Mouse (Mus musculus) embryo, embryonic 9.5 days (tissue): Measurements from ENCODE around the gene Ptgs1.

Source experiments
- DNase-seq: peaks from one replicate; pipeline ENCODE4 v3.0.0-alpha.2; 2017; ENCODE audit errors: extremely low spot score

Gene Ptgs1

GRCm38 (mm10) chr2:36214425-36214824 lies 15.8 kb upstream of the Ptgs1 start:
- peak; percentile 24 for DNase-seq

- no peak for DNase-seq
These were observed 15.0 kb upstream of the Ptgs1 start for GRCm38 (mm10) chr2:36215203-36215739.

DNA sequence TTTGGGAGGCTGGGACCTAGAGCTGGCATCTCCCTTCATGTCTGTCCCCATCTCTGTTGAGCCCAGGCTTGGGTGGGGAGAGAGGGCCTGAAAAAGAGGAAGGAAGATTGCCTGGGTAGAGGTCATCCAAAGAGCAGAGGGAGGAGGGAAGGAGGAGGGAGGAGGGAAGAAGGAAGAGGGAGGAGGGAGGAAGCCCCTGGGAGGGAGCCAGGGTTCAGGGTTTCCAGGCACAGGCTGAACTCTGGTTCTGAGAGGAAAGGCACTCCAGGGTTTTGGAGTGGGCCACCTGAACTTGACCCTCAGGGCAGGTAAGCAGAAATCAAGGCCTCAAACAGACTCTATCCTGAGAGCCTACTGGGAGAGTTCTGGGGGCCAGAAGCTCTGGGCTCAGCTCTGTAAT lies 13.7 kb upstream of the Ptgs1 start:
- no peak for DNase-seq

- no peak for DNase-seq
These were observed 13.2 kb upstream of the Ptgs1 start for GRCm38 (mm10) chr2:36216953-36217573.

GRCm38 (mm10) chr2:36217692-36218233 lies 12.5 kb upstream of the Ptgs1 start:
- DNase-seq = no peak

- no peak for DNase-seq
These were observed 10.1 kb upstream of the Ptgs1 start for GRCm38 (mm10) chr2:36220106-36220505.

DNA sequence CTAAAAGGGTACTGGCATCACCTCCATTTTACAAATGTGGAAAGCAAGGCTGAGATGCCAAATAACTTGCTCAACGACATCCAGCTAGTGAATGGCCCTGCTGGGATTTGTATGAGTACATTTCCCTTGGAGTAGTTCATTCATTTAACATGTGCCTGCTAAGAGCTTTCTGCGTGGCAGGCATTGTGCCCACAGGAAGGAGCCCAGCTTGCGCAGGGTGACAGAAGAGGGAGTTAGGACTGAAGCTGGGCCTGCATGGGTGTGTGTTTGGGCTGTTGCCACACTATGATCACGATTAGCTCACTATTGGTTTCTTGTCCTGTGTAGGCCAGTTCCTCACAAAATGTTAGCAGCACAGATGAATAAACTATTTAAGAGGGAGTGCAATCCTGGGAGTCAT lies 9.3 kb upstream of the Ptgs1 start:
- no peak for DNase-seq

DNA sequence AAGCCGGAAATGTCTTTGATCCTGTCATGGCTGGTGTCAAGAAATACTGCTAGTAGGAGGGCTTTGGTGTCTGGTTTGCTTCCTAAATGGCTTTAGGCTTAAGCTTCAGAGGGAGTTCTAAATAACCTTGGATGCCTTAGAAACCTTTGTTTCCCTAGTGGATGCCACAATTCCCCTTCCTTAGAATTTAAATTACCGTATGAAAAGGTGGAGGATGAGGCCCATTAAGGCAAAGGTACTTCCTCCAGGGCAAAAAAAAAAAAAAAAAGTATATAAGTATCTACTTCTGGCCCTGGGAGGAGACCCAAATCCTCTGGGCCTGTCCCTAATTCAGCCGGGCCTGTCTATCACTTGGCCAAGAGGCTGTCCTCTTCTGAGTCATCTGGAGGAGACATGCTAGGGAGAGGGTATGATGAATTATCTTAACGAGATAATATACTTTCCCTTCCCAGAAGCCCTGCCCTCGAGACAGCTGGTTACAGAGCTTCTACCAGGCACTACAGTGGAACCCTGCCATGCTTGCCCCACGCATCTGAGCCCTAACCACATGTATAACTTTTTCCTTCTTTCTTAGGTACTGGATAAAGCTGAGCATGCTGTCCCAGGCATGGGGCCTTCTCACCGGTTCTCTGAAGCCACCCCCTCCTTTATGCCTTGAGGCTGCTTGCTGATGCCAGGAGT lies 7.9 kb upstream of the Ptgs1 start:
- DNase-seq = no peak

- no peak for DNase-seq
These were observed 6.8 kb upstream of the Ptgs1 start for GRCm38 (mm10) chr2:36223436-36223835.

- DNase-seq = no peak
These were observed 6.1 kb upstream of the Ptgs1 start for GRCm38 (mm10) chr2:36224153-36224552.

GRCm38 (mm10) chr2:36224599-36224998 lies 5.6 kb upstream of the Ptgs1 start:
- no peak for DNase-seq

GRCm38 (mm10) chr2:36230967-36231366 lies 741 bp downstream of the Ptgs1 start:
- DNase-seq = no peak

- no peak for DNase-seq
These were observed 4.5 kb downstream of the Ptgs1 start for GRCm38 (mm10) chr2:36234526-36235368.

- no peak for DNase-seq
These were observed 5.7 kb downstream of the Ptgs1 start for GRCm38 (mm10) chr2:36235917-36236316.

DNA sequence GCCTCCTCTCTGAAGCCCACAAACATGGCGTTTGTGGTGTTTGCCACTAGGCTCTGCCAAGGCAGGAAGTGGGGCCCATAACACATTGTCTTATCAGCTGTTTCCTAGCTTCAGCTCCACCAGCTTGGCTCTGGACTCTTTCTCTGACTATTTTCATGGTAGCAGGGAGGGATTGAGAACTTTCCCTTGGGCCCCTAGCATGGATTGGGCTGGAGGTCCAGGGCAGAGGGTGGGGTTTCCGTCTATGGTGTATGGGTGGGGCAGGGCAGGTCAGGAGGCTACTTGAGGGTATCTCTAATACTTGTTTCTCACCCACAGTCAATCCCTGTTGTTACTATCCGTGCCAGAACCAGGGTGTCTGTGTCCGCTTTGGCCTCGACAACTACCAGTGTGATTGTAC lies 6.7 kb downstream of the Ptgs1 start:
- no peak for DNase-seq

DNA sequence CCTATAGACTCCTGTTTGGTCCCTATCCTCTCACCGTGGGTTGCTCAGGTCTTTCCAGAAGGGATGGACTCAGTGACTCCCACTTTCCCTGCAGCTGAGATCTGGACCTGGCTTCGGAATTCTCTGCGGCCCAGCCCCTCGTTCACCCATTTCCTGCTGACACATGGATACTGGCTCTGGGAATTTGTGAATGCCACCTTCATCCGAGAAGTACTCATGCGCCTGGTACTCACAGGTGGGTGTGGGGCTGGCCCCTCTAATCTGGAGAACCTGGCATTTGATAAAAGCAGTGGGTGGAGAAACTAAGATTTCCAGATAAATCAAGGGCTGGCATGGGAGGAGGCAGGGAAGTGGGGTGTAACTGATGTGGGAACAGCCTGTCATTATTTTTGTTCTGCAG lies 7.3 kb downstream of the Ptgs1 start:
- no peak for DNase-seq

- DNase-seq = no peak
These were observed 8.2 kb downstream of the Ptgs1 start for GRCm38 (mm10) chr2:36238467-36238866.

GRCm38 (mm10) chr2:36238951-36239350 lies 8.7 kb downstream of the Ptgs1 start:
- DNase-seq = no peak

- DNase-seq = no peak
These were observed 12.3 kb downstream of the Ptgs1 start for GRCm38 (mm10) chr2:36242514-36242913.

DNA sequence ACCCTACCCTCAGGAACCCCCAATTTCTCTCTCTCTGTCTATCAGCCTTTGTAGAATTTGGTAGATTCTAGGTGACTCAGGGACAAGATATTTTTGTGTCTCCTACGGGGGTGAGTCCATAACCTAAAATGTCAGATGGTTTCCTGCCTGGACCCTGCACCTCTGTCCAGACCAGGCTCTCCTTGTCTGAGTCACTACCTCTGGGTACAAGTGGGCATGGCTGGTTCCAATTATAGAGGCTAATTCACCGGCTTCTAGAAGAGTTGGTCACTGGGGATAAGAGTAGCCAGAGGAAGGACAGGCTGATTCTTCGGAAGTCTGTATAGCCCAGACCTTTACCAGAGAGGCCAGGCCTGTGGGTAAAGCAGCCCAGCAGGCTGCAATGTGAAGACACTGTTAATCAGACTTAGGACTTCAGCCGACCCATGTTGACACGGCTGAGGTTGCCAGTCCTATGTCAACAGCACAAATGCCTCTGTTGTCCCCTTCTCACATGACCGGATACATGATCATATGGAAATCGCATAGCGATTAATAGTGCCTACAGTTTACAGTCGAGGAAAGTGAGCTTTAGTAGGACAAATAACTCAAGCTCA lies 13.2 kb downstream of the Ptgs1 start:
- no peak for DNase-seq

DNA sequence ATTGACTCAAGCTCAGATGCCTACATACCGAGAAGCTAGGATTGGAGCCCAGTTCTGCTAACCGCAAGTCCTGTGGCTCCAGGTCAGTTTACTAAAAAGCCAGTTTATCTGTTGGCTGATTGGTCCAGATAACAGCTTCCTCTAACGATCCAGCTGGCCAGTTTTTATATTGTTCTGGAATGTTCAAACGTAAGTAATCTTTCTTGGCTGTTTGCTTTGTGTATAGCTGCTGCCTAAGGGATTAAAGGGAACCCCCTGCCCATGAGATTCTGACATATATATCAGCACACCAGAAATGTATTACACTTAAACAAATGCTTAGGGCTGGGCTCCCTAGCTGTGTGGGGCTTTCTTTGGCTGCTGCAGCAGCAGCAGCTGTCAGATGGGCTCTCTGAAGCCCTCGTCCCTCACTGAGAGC lies 13.7 kb downstream of the Ptgs1 start:
- DNase-seq = no peak

- no peak for DNase-seq
These were observed 14.5 kb downstream of the Ptgs1 start for GRCm38 (mm10) chr2:36244705-36245104.
